Mouse (Mus musculus): ENCODE measurements around the gene Lrrc8b. TPM values are rescaled to one million over a fixed set of nuclear protein-coding genes. Genes with fewer than 3 reads are reported as not detected.

Gene Lrrc8b
- polyA plus RNA-seq, 2 experiments: 5.8 to 6.6 TPM

- H3K27me3 ChIP-seq (ENCODE audit: control insufficient read depth, insufficient read depth, low read length): no peaks in the 10 kb centered on the region
- H3K4me2 ChIP-seq (replicated peaks; ENCODE audit: low read depth, low read length, severe bottlenecking): no peak overlapping the region
- H3K4me3 ChIP-seq (replicated peaks; ENCODE audit: low read length): no peak overlapping the region
- WGBS: 82% methylated on average over 6 of the region's 6 CpGs
- no peak for TF ChIP-seq POLR2A (IDR thresholded peaks at IDR 0.05; ENCODE audit: borderline replicate concordance, extremely low read depth, insufficient read depth, insufficient read length)
- no peak overlapping the region for H3K27ac ChIP-seq (replicated peaks; ENCODE audit: low read depth, low read length)
- no peaks in the 10 kb centered on the region for H3K9me3 ChIP-seq (ENCODE audit: control insufficient read depth, low read length)
- no peaks in the 10 kb centered on the region for H3K36me3 ChIP-seq (ENCODE audit: control insufficient read depth, insufficient read depth, low read length)
- peaks cover 3% of the 10 kb centered on the region; the same call in 1 of the 2 replicates for H3K4me1 ChIP-seq (ENCODE audit: control insufficient read depth, insufficient read depth, low read length)
- ATAC-seq (ENCODE audit: low FRiP score, low read depth) (no peak), DNase-seq (ENCODE audit: low spot score) (no peak)
- H3K9ac ChIP-seq (ENCODE audit: low read depth, low read length, severe bottlenecking): no peak overlapping the region
Observed at GRCm38 (mm10) chr5:105398966-105399365, 16.6 kb upstream of the Lrrc8b start.

- 30% methylated on average over 13 of the region's 13 CpGs for WGBS
- Histone ChIP-seq H3K36me3 (ENCODE audit: control insufficient read depth, insufficient read depth, low read length) (no peaks in the 10 kb centered on the region), H3K4me3 (replicated peaks; ENCODE audit: low read length) (peak overlapping the region; percentile 25), H3K4me2 (replicated peaks; ENCODE audit: low read depth, low read length, severe bottlenecking) (peak overlapping the region; percentile 47), H3K27ac (replicated peaks; ENCODE audit: low read depth, low read length) (peak overlapping the region; percentile 33; the same call in 1 of the 2 replicates), H3K9ac (ENCODE audit: low read depth, low read length, severe bottlenecking) (peak overlapping the region; percentile 34; the same call in 1 of the 2 replicates), H3K4me1 (ENCODE audit: control insufficient read depth, insufficient read depth, low read length) (peaks cover 3% of the 10 kb centered on the region; the same call in 1 of the 2 replicates), H3K27me3 (ENCODE audit: control insufficient read depth, insufficient read depth, low read length) (no peaks in the 10 kb centered on the region), H3K9me3 (ENCODE audit: control insufficient read depth, low read length) (no peaks in the 10 kb centered on the region)
- ATAC-seq (ENCODE audit: low FRiP score, low read depth) (peak; percentile 35), DNase-seq (ENCODE audit: low spot score) (peak; percentile 73)
- no peak for TF ChIP-seq POLR2A (IDR thresholded peaks at IDR 0.05; ENCODE audit: borderline replicate concordance, extremely low read depth, insufficient read depth, insufficient read length)
Observed at GRCm38 (mm10) chr5:105399631-105400423, 15.7 kb upstream of the Lrrc8b start.

GRCm38 (mm10) chr5:105400424-105401375 lies 14.9 kb upstream of the Lrrc8b start:
- 48% methylated on average over 17 of the region's 17 CpGs for WGBS
- peak overlapping the region; percentile 33; the same call in 1 of the 2 replicates for H3K27ac ChIP-seq (replicated peaks; ENCODE audit: low read depth, low read length)
- H3K36me3 ChIP-seq (ENCODE audit: control insufficient read depth, insufficient read depth, low read length): no peaks in the 10 kb centered on the region
- ATAC-seq (ENCODE audit: low FRiP score, low read depth) (peak; percentile 47), DNase-seq (ENCODE audit: low spot score) (peak; percentile 32)
- TF ChIP-seq POLR2A (IDR thresholded peaks at IDR 0.05; ENCODE audit: borderline replicate concordance, extremely low read depth, insufficient read depth, insufficient read length): no peak
- no peaks in the 10 kb centered on the region for H3K9me3 ChIP-seq (ENCODE audit: control insufficient read depth, low read length)
- H3K4me3 ChIP-seq (replicated peaks; ENCODE audit: low read length): peak overlapping the region; percentile 25
- H3K4me1 ChIP-seq (ENCODE audit: control insufficient read depth, insufficient read depth, low read length): peaks cover 5% of the 10 kb centered on the region; the same call in 1 of the 2 replicates
- no peaks in the 10 kb centered on the region for H3K27me3 ChIP-seq (ENCODE audit: control insufficient read depth, insufficient read depth, low read length)
- peak overlapping the region; percentile 34; the same call in 1 of the 2 replicates for H3K9ac ChIP-seq (ENCODE audit: low read depth, low read length, severe bottlenecking)
- H3K4me2 ChIP-seq (replicated peaks; ENCODE audit: low read depth, low read length, severe bottlenecking): peak overlapping the region; percentile 47

- no peak overlapping the region for H3K4me3 ChIP-seq (replicated peaks; ENCODE audit: low read length)
- H3K27ac ChIP-seq (replicated peaks; ENCODE audit: low read depth, low read length): no peak overlapping the region
- H3K36me3 ChIP-seq (ENCODE audit: control insufficient read depth, insufficient read depth, low read length): no peaks in the 10 kb centered on the region
- no peaks in the 10 kb centered on the region for H3K9me3 ChIP-seq (ENCODE audit: control insufficient read depth, low read length)
- DNase-seq (ENCODE audit: low spot score) (no peak), ATAC-seq (ENCODE audit: low FRiP score, low read depth) (no peak)
- no peak overlapping the region for H3K4me2 ChIP-seq (replicated peaks; ENCODE audit: low read depth, low read length, severe bottlenecking)
- TF ChIP-seq POLR2A (IDR thresholded peaks at IDR 0.05; ENCODE audit: borderline replicate concordance, extremely low read depth, insufficient read depth, insufficient read length): no peak
- H3K27me3 ChIP-seq (ENCODE audit: control insufficient read depth, insufficient read depth, low read length): no peaks in the 10 kb centered on the region
- H3K4me1 ChIP-seq (ENCODE audit: control insufficient read depth, insufficient read depth, low read length): peaks cover 5% of the 10 kb centered on the region; the same call in 1 of the 2 replicates
- 75% methylated on average over 5 of the region's 6 CpGs for WGBS
- H3K9ac ChIP-seq (ENCODE audit: low read depth, low read length, severe bottlenecking): no peak overlapping the region
Observed at GRCm38 (mm10) chr5:105401536-105401935, 14.0 kb upstream of the Lrrc8b start.

- H3K4me2 ChIP-seq (replicated peaks; ENCODE audit: low read depth, low read length, severe bottlenecking): no peak overlapping the region
- no peak for ATAC-seq (ENCODE audit: low FRiP score, low read depth)
- TF ChIP-seq POLR2A (IDR thresholded peaks at IDR 0.05; ENCODE audit: borderline replicate concordance, extremely low read depth, insufficient read depth, insufficient read length): no peak
Observed at GRCm38 (mm10) chr5:105404961-105405360, 10.6 kb upstream of the Lrrc8b start.

More at GRCm38 (mm10) chr5:105404961-105405360, 10.6 kb upstream of the Lrrc8b start:
- Histone ChIP-seq H3K9ac (ENCODE audit: low read depth, low read length, severe bottlenecking) (no peak overlapping the region), H3K27me3 (ENCODE audit: control insufficient read depth, insufficient read depth, low read length) (no peaks in the 10 kb centered on the region), H3K4me1 (ENCODE audit: control insufficient read depth, insufficient read depth, low read length) (peaks cover 5% of the 10 kb centered on the region; the same call in 1 of the 2 replicates), H3K36me3 (ENCODE audit: control insufficient read depth, insufficient read depth, low read length) (no peaks in the 10 kb centered on the region), H3K27ac (replicated peaks; ENCODE audit: low read depth, low read length) (no peak overlapping the region), H3K4me3 (replicated peaks; ENCODE audit: low read length) (no peak overlapping the region), H3K9me3 (ENCODE audit: control insufficient read depth, low read length) (no peaks in the 10 kb centered on the region)
- WGBS: 9% methylated on average over 8 of the region's 8 CpGs
- DNase-seq (ENCODE audit: low spot score): peak; percentile 82

Measured in limb, embryonic 14.5 days (tissue).